Mouse (Mus musculus) CH12.LX (cell line): ENCODE results near the gene Lpcat1. TPM values are rescaled to one million over a fixed set of nuclear protein-coding genes. Genes with fewer than 3 reads are reported as not detected.
A peak's percentile ranks its signal among the peaks of the same experiment; 100 is the strongest.

Experiments
- DNase-seq: peaks from one replicate; pipeline ENCODE4 v3.0.0-alpha.2; 2013; ENCODE audit errors: extremely low read depth
- H3K27ac ChIP-seq: 2 replicates; pipeline ENCODE4 v1.5.1; 2012; ENCODE audit warnings: low read depth, mild to moderate bottlenecking, control low read depth, moderate library complexity; ENCODE audit not compliant: insufficient read depth
- H3K27me3 ChIP-seq: replicated peaks from 2 replicates; pipeline ENCODE3; 2012; ENCODE audit warnings: inconsistent platforms
- H3K36me3 ChIP-seq, 2 experiments: replicated peaks in 1 of 2; 2 replicates each; pipeline versions ENCODE3 to v1.6.1; 2012; ENCODE audit warnings: inconsistent platforms in 1 of 2, low read length in 1 of 2, mild to moderate bottlenecking in 1 of 2, mixed read lengths in 1 of 2, moderate library complexity in 1 of 2; ENCODE audit not compliant: control insufficient read depth in 1 of 2, insufficient read depth in 1 of 2
- H3K4me1 ChIP-seq, 2 experiments: 2 replicates each; pipeline ENCODE4 v1.6.1; 2012; ENCODE audit warnings: inconsistent platforms in 1 of 2, moderate library complexity in 1 of 2; ENCODE audit not compliant: insufficient read depth in 2 of 2, control insufficient read depth in 1 of 2
- H3K4me2 ChIP-seq: 2 replicates; pipeline ENCODE4 v1.6.1; 2012; ENCODE audit warnings: low read depth, mild to moderate bottlenecking, control low read depth; ENCODE audit not compliant: poor library complexity, insufficient read depth, severe bottlenecking
- H3K4me3 ChIP-seq, 3 experiments: fragments of 150-350 bp in 1 of 3; sonication (generic) in 1 of 3; replicated peaks in 1 of 3; 2 replicates each; pipeline versions ENCODE3 to v1.5.1; 2011 to 2012; ENCODE audit warnings: low read depth in 2 of 3, low read length in 2 of 3, mild to moderate bottlenecking in 2 of 3, moderate library complexity in 2 of 3, control low read depth in 1 of 3, improper control_type of control experiment in 1 of 3, inconsistent platforms in 1 of 3, mixed read lengths in 1 of 3; ENCODE audit not compliant: poor library complexity in 1 of 3
- H3K79me2 ChIP-seq: replicated peaks from 2 replicates; pipeline ENCODE4 v1.6.1; 2012; ENCODE audit warnings: mild to moderate bottlenecking, moderate library complexity; ENCODE audit not compliant: control insufficient read depth, poor library complexity, insufficient read depth, severe bottlenecking; ENCODE audit errors: extremely low read depth
- H3K9ac ChIP-seq: 2 replicates; pipeline ENCODE4 v1.6.1; 2012; ENCODE audit warnings: low read depth, mild to moderate bottlenecking, control low read depth, moderate library complexity; ENCODE audit not compliant: insufficient read depth
- H3K9me3 ChIP-seq: replicated peaks from 2 replicates; pipeline ENCODE3; 2012; ENCODE audit warnings: low read length, inconsistent platforms, mixed read lengths
- E2F4 ChIP-seq: IDR thresholded peaks from 2 replicates; pipeline ENCODE4 v1.6.1; 2011; ENCODE audit warnings: low read depth, low read length, improper control_type of control experiment; ENCODE audit not compliant: insufficient replicate concordance
- EP300 ChIP-seq: IDR thresholded peaks from 2 replicates; pipeline ENCODE4 v1.6.1; 2011; ENCODE audit warnings: low read length, improper control_type of control experiment
- IRF4 ChIP-seq: IDR thresholded peaks from 2 replicates; pipeline ENCODE4 v1.6.1; 2014; ENCODE audit warnings: low read depth, mild to moderate bottlenecking, inconsistent platforms, low read length, improper control_type of control experiment
- JUND ChIP-seq: conservative IDR thresholded peaks from 2 replicates; pipeline ENCODE4 v1.6.1; 2011; ENCODE audit warnings: low read depth, low read length, improper control_type of control experiment
- MAFK ChIP-seq: IDR thresholded peaks from 2 replicates; pipeline ENCODE4 v1.6.1; 2011; ENCODE audit warnings: low read length, improper control_type of control experiment; ENCODE audit not compliant: insufficient replicate concordance
- MAX ChIP-seq: IDR thresholded peaks from 2 replicates; pipeline ENCODE4 v1.6.1; 2011; ENCODE audit warnings: low read length, improper control_type of control experiment
- MAZ ChIP-seq: IDR thresholded peaks from 2 replicates; pipeline ENCODE4 v1.6.1; 2012; ENCODE audit warnings: low read depth, mild to moderate bottlenecking, inconsistent platforms, low read length, improper control_type of control experiment, moderate library complexity
- MXI1 ChIP-seq: IDR thresholded peaks from 2 replicates; pipeline ENCODE4 v1.6.1; 2011; ENCODE audit warnings: mild to moderate bottlenecking, low read depth, low read length, improper control_type of control experiment
- MYC ChIP-seq: IDR thresholded peaks from 2 replicates; pipeline ENCODE4 v1.6.1; 2011; ENCODE audit warnings: low read depth, mild to moderate bottlenecking, improper control_type of control experiment, low read length
- NRF1 ChIP-seq: IDR thresholded peaks from 2 replicates; pipeline ENCODE4 v1.6.1; 2014; ENCODE audit warnings: low read depth, mild to moderate bottlenecking, inconsistent platforms, low read length, improper control_type of control experiment, moderate library complexity
- RCOR1 ChIP-seq: conservative IDR thresholded peaks from 2 replicates; pipeline ENCODE4 v1.6.1; 2012; ENCODE audit warnings: low read depth, mild to moderate bottlenecking, inconsistent platforms, low read length, improper control_type of control experiment
- SIN3A ChIP-seq: IDR thresholded peaks from 2 replicates; pipeline ENCODE4 v1.6.1; 2012; ENCODE audit warnings: low read length, improper control_type of control experiment, inconsistent platforms
- TBP ChIP-seq: conservative IDR thresholded peaks from 2 replicates; pipeline ENCODE4 v1.6.1; 2011; ENCODE audit warnings: low read depth, low read length, improper control_type of control experiment
- USF1 ChIP-seq: IDR thresholded peaks from 2 replicates; pipeline ENCODE4 v1.6.1; 2014; ENCODE audit warnings: low read depth, mild to moderate bottlenecking, inconsistent platforms, low read length, improper control_type of control experiment
- ZC3H11A ChIP-seq: IDR thresholded peaks from 2 replicates; pipeline ENCODE4 v1.6.1; 2012; ENCODE audit warnings: low read depth, mild to moderate bottlenecking, inconsistent platforms, low read length, improper control_type of control experiment
- ZKSCAN1 ChIP-seq: IDR thresholded peaks from 2 replicates; pipeline ENCODE4 v1.6.1; 2012; ENCODE audit warnings: low read depth, inconsistent platforms, low read length, improper control_type of control experiment, borderline replicate concordance
- ZNF384 ChIP-seq: IDR thresholded peaks from 2 replicates; pipeline ENCODE4 v1.6.1; 2012; ENCODE audit warnings: low read depth, low read length, improper control_type of control experiment, inconsistent platforms
- dilution Hi-C: fragments of 300-500 bp; cut with MboI; formaldehyde crosslinking; loops from 2 replicates; pipeline ENCODE4 v1.14.3; 2020; ENCODE audit warnings: low sequenced_read_pairs; ENCODE audit not compliant: extremely low pct_unique_long_range_greater_than_20kb, extremely low pct_ligation_motif_present
- in situ Hi-C: fragments of 300-500 bp; cut with MboI; formaldehyde crosslinking; loops from 3 replicates; pipeline ENCODE4 v1.14.3; 2019; ENCODE audit warnings: low sequenced_read_pairs, low pct_ligation_motif_present, low pct_unique_long_range_greater_than_20kb, mixed read lengths
- polyA plus RNA-seq: library from polyadenylated mRNA; unstranded; fragments of >175 nt; gene quantifications from 2 replicates; pipeline ENCODE4 v1.2.1, GENCODE M21; 2012; ENCODE audit warnings: low read depth; ENCODE audit not compliant: insufficient read length
- total RNA-seq, 2 experiments: library from RNA; depleted of rRNA; stranded (reverse); fragments of 300-350 nt in 1 of 2; fragments of >200 nt in 1 of 2; gene quantifications; 2 replicates each; pipeline ENCODE4 v1.2.3; 2012 to 2014

The Lpcat1 gene
- total and polyA plus RNA-seq, 3 experiments, result 22.6 to 36.9 (median 36.2) TPM

GRCm38 (mm10) chr13:73459189-73459850, 7.7 kb upstream of the Lpcat1 start:
- in situ Hi-C loops (no loop called here), dilution Hi-C loops (no loop called here)
- no peaks in the 10 kb centered on the region for H3K9me3 ChIP-seq
- no peaks in the 10 kb centered on the region for H3K79me2 ChIP-seq
- no peak overlapping the region for H3K9ac ChIP-seq
- no peak overlapping the region for H3K4me3 ChIP-seq
- H3K27me3 ChIP-seq, result no peaks in the 10 kb centered on the region
- H3K27ac ChIP-seq, result no peak overlapping the region
- TF ChIP-seq ZNF384 (no peak), MAX (peak; percentile 67), EP300 (peak; percentile 69), IRF4 (0 out of 2 replicates have a peak, but pooled peaks have one; percentile 12), MYC (0 out of 2 replicates have a peak, but pooled peaks have one; percentile 23), SIN3A (0 out of 2 replicates have a peak, but pooled peaks have one; percentile 6), ZKSCAN1 (no peak)
- H3K36me3 ChIP-seq, result no peaks in the 10 kb centered on the region
- peaks cover 10 to 38% of the 10 kb centered on the region in 2 experiments for H3K4me1 ChIP-seq
- H3K4me2 ChIP-seq, result no peak overlapping the region
- peak; percentile 59 for DNase-seq

DNA sequence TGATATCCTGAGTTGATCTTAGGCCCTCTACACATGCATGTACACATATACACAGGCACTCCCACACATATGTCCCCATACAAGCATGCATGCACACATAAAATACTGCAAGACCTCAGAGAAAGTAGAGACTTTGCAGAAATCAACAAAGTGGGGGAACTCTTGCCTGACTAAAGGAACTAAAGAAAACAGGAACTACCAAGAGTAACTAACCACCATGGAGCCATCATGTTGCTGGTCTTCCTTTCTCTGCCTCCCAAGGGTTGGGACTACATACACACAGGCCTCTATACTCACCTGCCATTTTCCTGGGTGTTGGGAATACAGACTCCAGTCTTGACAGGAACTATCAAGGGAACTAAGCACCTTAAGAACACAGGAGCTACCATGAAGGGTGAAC, 5.4 kb upstream of the Lpcat1 start:
- H3K4me2 ChIP-seq, result no peak overlapping the region
- dilution Hi-C loops (no loop called here), in situ Hi-C loops (no loop called here)
- H3K27ac ChIP-seq, result no peak overlapping the region
- H3K4me3 ChIP-seq, result no peak overlapping the region
- H3K4me1 ChIP-seq, result peaks cover 10 to 59% of the 10 kb centered on the region in 2 experiments
- no peak overlapping the region for H3K9ac ChIP-seq
- no peaks in the 10 kb centered on the region for H3K9me3 ChIP-seq
- H3K79me2 ChIP-seq, result no peaks in the 10 kb centered on the region
- TF ChIP-seq RCOR1, result no peak
- no peak for TF ChIP-seq MAFK
- TF ChIP-seq MAZ, result no peak
- no peak for TF ChIP-seq USF1
- no peak for TF ChIP-seq ZC3H11A
- TF ChIP-seq NRF1, result no peak
- no peak for TF ChIP-seq EP300
- TF ChIP-seq IRF4, result no peak
- no peak for TF ChIP-seq TBP
- no peak for TF ChIP-seq MXI1
- TF ChIP-seq E2F4, result no peak
- TF ChIP-seq JUND, result no peak
- no peak for TF ChIP-seq MAX
- H3K27me3 ChIP-seq, result no peaks in the 10 kb centered on the region
- DNase-seq, result no peak
- no peaks in the 10 kb centered on the region for H3K36me3 ChIP-seq
